Mouse (Mus musculus): ENCODE results near the gene 4930583I09Rik.

The 4930583I09Rik gene

GRCm38 (mm10) chr17:64802168-64802955, 33.5 kb downstream of the 4930583I09Rik start:
- no peak for DNase-seq (ENCODE audit: extremely low read depth, low read depth)

- DNase-seq (ENCODE audit: extremely low read depth, low read depth), result no peak
Observed at GRCm38 (mm10) chr17:64792623-64793022, 43.2 kb downstream of the 4930583I09Rik start.

- DNase-seq (ENCODE audit: extremely low read depth, low read depth), result no peak
Observed at GRCm38 (mm10) chr17:64792076-64792475, 43.8 kb downstream of the 4930583I09Rik start.

GRCm38 (mm10) chr17:64789175-64789574, 46.7 kb downstream of the 4930583I09Rik start:
- DNase-seq (ENCODE audit: extremely low read depth, low read depth), result no peak

- DNase-seq (ENCODE audit: extremely low read depth, low read depth), result no peak
Observed at GRCm38 (mm10) chr17:64788301-64788700, 47.6 kb downstream of the 4930583I09Rik start.

GRCm38 (mm10) chr17:64785961-64786360, 49.9 kb downstream of the 4930583I09Rik start:
- no peak for DNase-seq (ENCODE audit: extremely low read depth, low read depth)

Data from MEL-GATA-1-ER (cell line).